ENCODE assay signal across 8 mouse cellular contexts in genomic region chr8:76067721-76068120, GRCm38 (mm10).
DNase-seq lines count a peak whose midpoint lies in the region; ATAC-seq and TF ChIP-seq lines count a peak whose summit lies in the region.

No protein-coding gene starts in this region.

- ATAC-seq in activated CD4-positive, CD25-positive, alpha-beta regulatory T cell, adult 4 months: no peak

- H3K27ac ChIP-seq in layer of hippocampus, adult 2 months: no peak overlapping the region; the same call in 1 of the 2 replicates

- DNase-seq in cerebellum, postnatal 10 days: peak; percentile 58 to 72
- DNase-seq in cerebellum, adult 8-10 months: no peak
- DNase-seq in layer of hippocampus, adult 2 months (ENCODE audit: low spot score in 2 of 2): peak; percentile 38 to 47
- no peak for DNase-seq in layer of hippocampus, postnatal 36 days
- peak; percentile 21 for DNase-seq in MN1 (ENCODE audit: low spot score)
- DNase-seq in induced T-regulatory cell, adult 2 months (ENCODE audit: low read depth): peak; percentile 25
- no peak for DNase-seq in thymus, postnatal 4 days

- no peak overlapping the region for H3K4me3 ChIP-seq in layer of hippocampus, adult 2 months

- TF ChIP-seq CTCF in layer of hippocampus, adult 2 months (conservative IDR thresholded peaks at IDR 0.05): peak; percentile 89

Comparison
In these comparisons a context has a peak if more than half of its experiments do, and no peak if none do; other contexts are left out.
1. DNase-seq: peak in cerebellum, postnatal 10 days (2 of 2), layer of hippocampus, adult 2 months (2 of 2), MN1 (single experiment) and induced T-regulatory cell, adult 2 months (single experiment); none in cerebellum, adult 8-10 months (single experiment), layer of hippocampus, postnatal 36 days (0 of 2) and thymus, postnatal 4 days (single experiment).